Mouse (Mus musculus) heart, adult 9 months (tissue): ENCODE data around the gene Fam219a.

Experiments used
- DNase-seq, 2 experiments: peaks; one replicate each; pipeline ENCODE4 v3.0.0; 2022; ENCODE audit warnings: low spot score in 2 of 2

Fam219a gene

DNA sequence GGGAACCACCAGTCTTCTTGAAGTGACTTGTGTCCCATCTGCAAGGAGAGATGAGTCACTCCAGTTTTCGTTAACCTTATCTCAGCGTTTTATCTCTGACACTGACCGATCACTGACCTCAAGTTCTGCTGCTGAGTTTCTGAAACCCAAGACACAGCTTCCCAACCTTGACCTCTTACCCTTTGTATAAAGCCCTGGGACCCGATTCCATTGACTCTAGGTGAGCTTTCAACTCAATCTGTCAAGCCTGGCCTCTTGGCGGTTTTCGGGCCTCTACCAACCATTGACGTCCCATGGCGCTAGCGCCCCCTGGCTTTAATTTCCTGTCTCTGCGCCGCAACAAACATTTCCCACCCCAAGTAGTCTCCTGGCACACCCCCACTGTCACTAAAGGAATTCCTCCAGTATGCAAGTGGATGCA, 64.2 kb downstream of the Fam219a start:
- DNase-seq = no peak

DNA sequence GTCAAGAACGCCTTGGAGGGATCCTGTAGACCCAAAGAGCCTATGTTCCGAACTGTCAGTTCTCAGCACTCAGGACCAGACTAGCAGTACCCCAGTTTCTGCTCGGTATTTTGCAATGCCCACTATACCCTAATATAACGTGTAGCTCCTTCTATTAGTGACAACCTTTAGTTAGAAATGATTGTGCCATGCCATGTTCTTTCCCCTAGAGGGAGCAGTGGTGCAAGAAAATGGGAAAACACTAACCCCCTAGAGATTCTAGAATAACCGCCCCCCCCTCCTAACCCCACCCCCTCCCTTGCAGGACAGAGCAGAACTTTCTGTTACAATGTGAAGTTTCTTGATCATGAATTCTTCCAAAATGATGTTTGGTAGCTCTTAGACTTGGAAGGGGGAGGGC, 65.0 kb downstream of the Fam219a start:
- no peak for DNase-seq

- peak; percentile 96 to 98 for DNase-seq
These were observed 66.3 kb downstream of the Fam219a start, which contains the start of gene AI464131 for GRCm38 (mm10) chr4:41502986-41503412. Gene AI464131, minus strand, starts transcription at chr4:41503076.

DNA sequence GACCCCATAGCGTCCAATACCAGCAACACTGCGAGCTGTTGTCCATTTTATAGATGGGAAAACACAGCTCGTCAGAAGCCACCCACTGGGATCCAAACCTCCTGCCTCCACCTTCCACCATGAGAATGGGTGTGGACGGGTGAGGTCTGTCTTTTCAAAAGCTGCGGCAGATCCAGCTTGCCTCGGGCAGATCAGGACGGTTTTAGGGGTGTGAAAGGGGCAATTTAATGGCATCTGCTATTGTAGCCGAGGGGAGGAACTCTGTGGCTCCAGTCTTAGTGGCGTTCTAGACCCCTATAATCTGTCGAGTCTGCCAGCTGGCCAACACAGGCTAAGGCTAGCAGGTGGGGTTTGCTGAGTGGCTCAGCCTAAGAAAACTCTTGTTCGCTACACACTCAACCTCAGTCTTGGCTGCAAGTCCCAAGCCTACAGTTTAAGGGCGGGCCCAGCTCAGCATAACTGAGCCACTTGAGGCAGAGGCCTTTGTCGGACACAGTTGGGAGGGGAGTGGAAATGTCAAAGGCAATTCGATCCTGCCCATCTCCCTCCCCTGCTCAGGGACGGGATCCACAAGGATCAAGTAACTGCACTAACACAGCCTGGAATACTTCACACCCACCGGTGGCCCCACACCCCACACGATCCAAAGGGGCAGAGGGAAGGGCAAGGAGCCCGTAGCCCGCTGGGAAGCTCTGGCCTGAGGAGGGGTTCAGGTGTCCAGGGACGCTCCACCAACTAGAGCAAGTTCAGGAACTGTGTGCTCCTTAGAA, 67.0 kb downstream of the Fam219a start:
- no peak for DNase-seq

GRCm38 (mm10) chr4:41500787-41501186, 68.6 kb downstream of the Fam219a start:
- no peak for DNase-seq

- peak in 1 of 2 experiments; percentile 40 for DNase-seq
These were observed 69.7 kb downstream of the Fam219a start for GRCm38 (mm10) chr4:41499619-41500018.

- no peak for DNase-seq
These were observed 70.4 kb downstream of the Fam219a start for GRCm38 (mm10) chr4:41498921-41499391.

- DNase-seq = no peak
These were observed 71.1 kb downstream of the Fam219a start for GRCm38 (mm10) chr4:41497995-41498845.

GRCm38 (mm10) chr4:41497579-41497978, 71.8 kb downstream of the Fam219a start:
- no peak for DNase-seq

GRCm38 (mm10) chr4:41497046-41497445, 72.3 kb downstream of the Fam219a start:
- no peak for DNase-seq

DNA sequence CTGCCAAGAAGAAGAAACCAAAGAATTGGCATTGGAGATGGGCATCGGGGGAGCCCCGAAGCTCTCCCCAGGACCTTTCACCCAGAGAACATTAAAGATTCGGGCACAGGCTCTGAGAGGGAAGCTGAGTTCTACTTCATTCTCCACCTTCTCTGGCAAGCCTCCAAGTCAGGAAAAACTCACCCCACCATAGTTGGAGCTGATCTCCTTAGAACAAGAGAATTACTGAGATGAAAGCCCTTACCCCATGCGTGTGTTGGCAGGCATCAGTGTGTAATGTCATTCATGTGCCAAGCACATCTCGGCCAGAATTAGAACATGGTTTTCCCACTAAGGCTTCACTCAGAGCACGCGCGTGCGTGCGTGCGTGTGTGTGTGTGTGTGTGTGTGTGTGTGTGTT, 73.5 kb downstream of the Fam219a start:
- peak in 1 of 2 experiments; percentile 49 for DNase-seq

GRCm38 (mm10) chr4:41495076-41495475, 74.3 kb downstream of the Fam219a start:
- no peak for DNase-seq

GRCm38 (mm10) chr4:41494378-41494777, 75.0 kb downstream of the Fam219a start:
- DNase-seq = no peak

DNA sequence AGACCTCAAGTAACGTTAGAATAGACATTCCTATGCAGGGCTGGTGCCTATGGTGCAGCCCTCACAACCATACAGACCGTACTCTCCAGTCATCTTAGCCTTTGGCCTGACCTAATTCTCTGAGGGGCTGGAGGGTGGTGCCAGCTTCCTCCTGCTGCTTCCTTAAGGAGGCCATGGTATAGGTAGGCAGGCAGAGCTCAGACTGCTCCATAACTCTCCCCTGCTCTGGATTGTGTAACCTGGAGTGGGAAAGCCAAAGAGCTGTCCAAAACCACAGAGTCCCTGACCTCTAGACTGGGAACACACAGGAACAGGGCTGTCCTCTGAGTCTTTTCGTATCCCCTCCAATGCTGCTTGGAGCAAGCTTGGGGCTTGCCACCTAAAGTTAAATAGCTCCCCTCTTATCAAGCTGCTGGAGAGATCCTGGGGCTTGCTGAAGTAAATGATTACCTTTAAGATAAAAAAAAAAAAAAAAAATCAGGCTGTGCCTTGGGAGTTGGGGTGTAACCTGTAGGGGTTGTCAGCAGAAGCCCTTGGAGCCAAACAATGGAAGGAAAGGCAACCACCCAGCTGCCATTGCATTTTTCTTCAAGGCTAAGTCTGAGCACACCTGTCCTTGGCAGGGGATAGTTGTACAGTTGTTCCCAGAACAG, 75.7 kb downstream of the Fam219a start:
- no peak for DNase-seq

DNA sequence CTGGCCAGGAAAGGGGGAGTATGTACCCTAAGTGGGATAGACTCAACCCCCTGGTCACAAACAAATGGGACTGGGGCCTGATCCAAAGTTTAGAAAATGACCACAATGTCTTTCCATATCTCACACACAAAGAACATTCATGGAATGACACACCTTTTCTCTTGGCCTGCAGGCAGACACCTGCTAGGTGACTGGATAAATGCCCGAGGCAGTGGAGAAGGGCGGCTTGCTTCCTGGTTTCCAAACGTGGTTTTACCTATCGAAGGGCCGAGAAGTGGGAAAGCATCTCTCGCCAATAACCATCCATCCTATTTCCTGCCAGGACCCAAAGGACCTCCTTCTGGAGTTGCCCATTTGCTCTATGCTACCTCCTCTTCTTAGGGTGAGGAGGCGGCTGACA, 76.4 kb downstream of the Fam219a start:
- no peak for DNase-seq

DNA sequence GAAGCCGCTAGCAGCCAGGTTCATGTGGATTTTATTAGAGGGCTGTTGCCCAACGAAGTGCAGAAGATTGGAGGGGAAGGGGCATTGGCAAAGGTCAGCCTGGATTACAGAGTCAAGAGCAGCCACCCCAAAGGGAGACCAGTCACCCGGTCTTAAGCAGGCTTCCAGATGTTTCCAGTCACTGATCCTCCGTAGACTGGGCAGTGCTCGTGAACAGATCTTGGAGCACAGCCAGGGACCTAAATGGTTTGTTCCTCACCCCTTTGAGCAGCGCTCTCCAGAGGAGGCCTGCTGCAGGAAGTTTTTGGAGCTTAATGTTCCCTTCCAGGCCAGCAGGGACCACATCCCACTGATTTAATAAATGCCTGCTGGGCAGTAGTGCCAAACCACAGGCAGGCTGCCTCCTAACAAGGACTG, 87.7 kb downstream of the Fam219a start:
- peak; percentile 86 to 87 for DNase-seq

GRCm38 (mm10) chr4:41480254-41480653, 89.1 kb downstream of the Fam219a start:
- peak; percentile 86 for DNase-seq

GRCm38 (mm10) chr4:41479456-41479804, 89.9 kb downstream of the Fam219a start:
- DNase-seq = peak; percentile 80 to 83

GRCm38 (mm10) chr4:41478751-41479455, 90.4 kb downstream of the Fam219a start:
- no peak for DNase-seq

DNA sequence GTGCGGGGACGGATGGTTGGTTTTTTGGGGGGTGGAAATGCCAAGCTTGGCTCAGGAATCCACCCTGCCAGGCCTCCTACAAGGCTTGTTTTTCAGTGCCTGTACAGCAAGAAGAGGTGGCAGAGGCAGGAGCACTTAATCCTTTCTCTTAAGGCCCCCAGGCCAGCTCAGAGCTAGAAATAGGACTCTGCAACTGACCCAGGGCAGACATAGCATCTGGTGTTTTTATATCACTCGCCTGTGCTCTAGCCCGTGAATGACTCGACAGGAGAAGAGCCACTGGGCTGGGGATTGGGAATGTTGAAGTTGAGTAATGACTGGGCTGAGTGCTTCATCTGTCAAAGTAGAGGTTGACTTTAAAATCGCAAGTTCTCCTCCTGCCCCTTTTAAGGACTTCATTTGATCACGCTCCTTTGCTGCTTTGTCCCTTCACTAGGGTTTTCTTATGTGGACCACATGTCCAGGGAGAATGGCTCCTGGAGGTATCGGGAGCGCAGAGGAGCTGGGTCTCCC, 91.6 kb downstream of the Fam219a start:
- no peak for DNase-seq

DNA sequence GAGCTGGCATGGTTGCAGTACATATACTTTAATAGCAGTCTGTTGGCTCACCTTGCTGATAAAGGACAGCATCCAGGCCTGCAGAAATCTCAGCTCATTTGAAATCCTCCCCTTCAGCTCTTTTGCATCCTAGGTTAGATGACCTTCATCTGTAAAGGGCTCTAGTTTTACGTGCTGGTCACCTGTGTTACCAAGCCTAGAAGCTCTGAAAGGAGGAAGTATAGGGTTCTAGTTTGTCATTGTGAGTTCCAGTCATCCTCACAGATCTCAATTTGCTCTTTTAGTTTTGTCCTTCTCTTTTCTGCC, 98.0 kb downstream of the Fam219a start:
- DNase-seq = no peak
